Mouse (Mus musculus) macrophage (primary cell): ENCODE results near the gene Capg. TPM values are rescaled to one million over a fixed set of nuclear protein-coding genes. Genes with fewer than 3 reads are reported as not detected.
A peak's percentile ranks its signal among the peaks of the same experiment; 100 is the strongest.

Experiments used
- H3K27ac ChIP-seq: fragments of 350-480 bp; formaldehyde crosslinking; 2 replicates; pipeline ENCODE4 v1.9.0; 2021
- H3K36me3 ChIP-seq: fragments of 350-480 bp; formaldehyde crosslinking; 2 replicates; pipeline ENCODE4 v1.9.0; 2021; ENCODE audit errors: inconsistent target
- H3K4me3 ChIP-seq: fragments of 350-480 bp; formaldehyde crosslinking; 2 replicates; pipeline ENCODE4 v1.9.0; 2021; ENCODE audit errors: inconsistent target
- H3K79me2 ChIP-seq: fragments of 350-480 bp; formaldehyde crosslinking; 2 replicates; pipeline ENCODE4 v1.9.0; 2021; ENCODE audit errors: inconsistent target
- WGBS: methylation state at CpG from one replicate; pipeline ENCODE4 v1.1.7; 2026; ENCODE audit warnings: inconsistent platforms; ENCODE audit not compliant: missing documents; 5-methylcytosine and 5-hydroxymethylcytosine counted together
- polyA plus RNA-seq: library from polyadenylated mRNA; stranded (reverse); fragments of 250-400 nt; gene quantifications from 3 replicates; pipeline ENCODE4 v1.2.4, GENCODE M21; 2018; ENCODE audit warnings: inconsistent platforms

The Capg gene
- polyA plus RNA-seq, 1 experiment from 2014 or later: 672 TPM

DNA sequence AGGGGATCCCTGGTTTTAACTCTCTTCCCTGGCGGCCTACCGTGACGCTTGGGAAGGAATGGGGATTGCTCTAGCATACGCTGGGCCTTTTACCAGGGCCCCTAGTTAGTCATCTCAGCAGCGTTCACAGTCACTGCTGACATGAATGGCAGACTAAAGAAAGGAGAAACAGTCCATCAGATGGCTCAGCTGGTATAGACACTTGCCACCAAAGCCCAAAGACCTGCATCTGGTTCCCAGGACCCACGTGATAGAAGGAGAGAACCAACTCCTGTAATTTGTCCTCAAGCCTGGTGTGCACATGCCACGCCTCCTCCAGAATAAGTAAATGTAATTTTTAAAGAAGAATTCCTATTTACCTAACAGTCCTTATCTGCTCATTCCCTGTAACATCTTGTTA lies 1.2 kb downstream of the Capg start:
- peaks cover 42% of the 10 kb centered on the region for H3K79me2 ChIP-seq
- H3K27ac ChIP-seq: peak overlapping the region; percentile 77
- H3K4me3 ChIP-seq: peak overlapping the region; percentile 49; the same call in 1 of the 2 replicates
- no peaks in the 10 kb centered on the region for H3K36me3 ChIP-seq
- WGBS: 45% methylated on average over 6 of the region's 7 CpGs

DNA sequence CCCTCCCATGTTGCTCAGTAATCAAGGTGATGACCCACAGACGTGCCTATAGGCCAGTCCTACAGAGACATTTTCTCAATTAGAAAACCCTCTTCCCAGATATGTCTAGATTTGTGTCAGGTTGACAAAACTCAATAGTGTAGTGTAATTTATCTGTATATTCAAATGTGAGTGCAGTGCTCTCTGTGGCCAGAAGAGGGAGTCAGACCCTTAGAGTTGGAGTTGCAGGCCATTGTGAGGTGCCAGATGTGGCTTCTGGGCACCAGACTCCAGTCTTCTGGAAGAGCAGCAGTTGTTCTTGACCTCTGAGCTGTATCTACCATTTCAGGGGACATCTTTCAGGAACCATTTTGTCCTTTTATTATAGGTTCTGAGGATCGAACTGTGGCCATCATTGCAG lies 2.9 kb downstream of the Capg start:
- H3K79me2 ChIP-seq: peaks cover 60% of the 10 kb centered on the region
- no peaks in the 10 kb centered on the region for H3K36me3 ChIP-seq
- WGBS: 100% methylated on average over 2 of the region's 2 CpGs
- H3K27ac ChIP-seq: no peak overlapping the region
- no peak overlapping the region for H3K4me3 ChIP-seq

DNA sequence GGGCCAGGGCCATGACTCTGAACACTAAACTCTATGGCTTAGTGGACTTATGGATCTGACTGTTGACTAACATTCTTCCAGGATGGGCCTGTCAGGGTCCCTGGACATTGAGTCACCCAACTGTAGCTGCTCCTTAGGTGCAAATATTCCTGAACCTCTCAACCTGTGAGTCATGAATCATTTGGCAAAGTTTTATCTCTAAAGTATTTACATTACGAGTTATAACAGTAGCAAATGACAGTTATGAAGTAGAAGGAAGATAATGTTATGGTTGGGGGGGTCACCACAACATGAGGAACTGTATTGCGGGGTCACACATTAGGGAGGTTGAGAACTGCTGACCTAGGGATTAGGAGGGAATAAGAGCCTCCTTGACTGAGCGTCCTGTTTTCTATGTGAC lies 3.7 kb downstream of the Capg start:
- H3K4me3 ChIP-seq: no peak overlapping the region
- 96% methylated on average over 3 of the region's 3 CpGs for WGBS
- H3K36me3 ChIP-seq: no peaks in the 10 kb centered on the region
- peak overlapping the region; percentile 100 for H3K27ac ChIP-seq
- peaks cover 67% of the 10 kb centered on the region for H3K79me2 ChIP-seq

DNA sequence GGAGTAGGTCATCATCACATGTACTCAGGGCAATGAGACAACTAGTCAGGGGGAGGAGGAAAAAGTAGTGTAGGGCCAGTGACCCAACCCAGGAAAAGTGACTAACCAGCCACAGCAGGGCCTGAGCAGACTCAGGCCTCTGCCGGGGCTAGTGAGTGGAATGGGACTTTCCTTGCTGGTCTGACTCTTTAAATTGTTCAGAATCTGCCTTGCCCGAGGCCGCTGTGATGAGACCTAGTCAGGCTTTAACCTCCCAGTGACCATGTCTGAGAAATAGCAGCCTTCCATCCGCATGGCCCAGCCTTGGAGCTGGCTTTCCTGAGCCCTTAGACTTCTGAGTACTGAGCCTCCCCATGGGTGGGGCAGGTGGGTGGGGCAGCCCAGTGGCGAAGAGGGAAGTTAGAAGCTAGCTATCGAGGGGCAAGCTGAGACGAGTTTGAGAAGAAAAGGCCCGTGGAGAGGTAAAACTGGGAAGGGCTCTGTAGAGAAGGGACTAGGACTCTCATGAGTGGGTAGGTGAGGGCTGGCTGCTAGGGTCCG lies 4.9 kb downstream of the Capg start:
- H3K4me3 ChIP-seq: peak overlapping the region; percentile 85

DNA sequence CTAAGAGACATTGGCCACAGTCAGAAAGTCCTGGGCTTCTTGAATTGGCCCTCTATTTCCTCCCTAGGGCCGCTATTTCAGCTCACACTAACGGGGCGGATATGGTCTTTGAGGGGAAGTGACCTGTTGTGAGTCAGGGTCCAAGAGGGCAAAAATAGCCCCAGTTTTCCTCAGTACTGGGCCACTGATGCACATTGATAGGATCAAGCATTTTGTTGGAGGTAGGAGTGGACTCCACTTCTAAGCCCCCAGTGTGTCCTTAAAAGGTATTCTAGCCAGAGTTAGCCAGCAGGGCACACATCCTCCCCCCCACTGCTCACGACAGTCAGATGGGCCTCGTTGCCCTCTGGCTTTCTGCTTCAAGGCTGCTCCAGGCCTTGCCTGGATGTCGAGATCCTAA lies 5.8 kb downstream of the Capg start:
- Histone ChIP-seq H3K4me3 (peak overlapping the region; percentile 85), H3K27ac (peak overlapping the region; percentile 100), H3K36me3 (peaks cover 5% of the 10 kb centered on the region; the same call in 1 of the 2 replicates), H3K79me2 (peaks cover 89% of the 10 kb centered on the region)
- 34% methylated on average over 6 of the region's 6 CpGs for whole genome bisulfite sequencing

More for the DNA sequence above, 4.9 kb downstream of the Capg start:
- Histone ChIP-seq H3K36me3 (0 out of 2 replicates have a peak, but pooled peaks cover 3% of the 10 kb centered on the region), H3K27ac (peak overlapping the region; percentile 100), H3K79me2 (peaks cover 80% of the 10 kb centered on the region)
- 4% methylated on average over 9 of the region's 9 CpGs for WGBS

DNA sequence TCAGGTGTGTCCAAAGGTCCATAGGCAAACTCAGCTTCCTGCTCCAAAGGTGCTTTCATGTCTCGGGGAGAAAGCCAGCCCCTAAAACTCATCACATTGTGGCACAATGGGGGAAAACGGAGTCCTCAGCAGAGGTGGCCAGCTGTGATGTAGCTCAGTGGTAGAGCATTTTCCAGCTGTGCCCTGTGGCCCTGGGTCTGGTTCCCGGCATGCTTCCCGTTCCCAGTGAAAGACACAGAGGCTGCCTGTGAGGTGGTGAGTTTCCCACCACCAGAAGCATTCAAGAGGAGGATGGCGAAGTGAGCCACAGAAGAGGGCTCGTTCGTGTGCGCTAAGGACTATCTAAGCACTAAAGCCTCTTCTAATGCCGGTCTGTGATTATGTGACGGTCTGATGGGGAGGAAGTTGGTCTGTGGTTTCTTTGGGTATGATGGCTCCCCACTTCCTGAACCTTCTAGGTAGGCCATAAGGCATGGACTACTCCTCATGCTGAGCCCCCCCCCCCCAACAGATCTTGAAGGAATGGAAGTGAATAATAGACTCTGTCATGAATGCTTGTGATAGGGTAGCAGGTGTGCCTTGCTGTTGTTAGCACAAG lies 6.4 kb downstream of the Capg start:
- peaks cover 89% of the 10 kb centered on the region for H3K79me2 ChIP-seq
- H3K36me3 ChIP-seq: peaks cover 11% of the 10 kb centered on the region; the same call in 1 of the 2 replicates
- 16% methylated on average over 10 of the region's 10 CpGs for WGBS
- peak overlapping the region; percentile 85 for H3K4me3 ChIP-seq
- peak overlapping the region; percentile 100 for H3K27ac ChIP-seq

DNA sequence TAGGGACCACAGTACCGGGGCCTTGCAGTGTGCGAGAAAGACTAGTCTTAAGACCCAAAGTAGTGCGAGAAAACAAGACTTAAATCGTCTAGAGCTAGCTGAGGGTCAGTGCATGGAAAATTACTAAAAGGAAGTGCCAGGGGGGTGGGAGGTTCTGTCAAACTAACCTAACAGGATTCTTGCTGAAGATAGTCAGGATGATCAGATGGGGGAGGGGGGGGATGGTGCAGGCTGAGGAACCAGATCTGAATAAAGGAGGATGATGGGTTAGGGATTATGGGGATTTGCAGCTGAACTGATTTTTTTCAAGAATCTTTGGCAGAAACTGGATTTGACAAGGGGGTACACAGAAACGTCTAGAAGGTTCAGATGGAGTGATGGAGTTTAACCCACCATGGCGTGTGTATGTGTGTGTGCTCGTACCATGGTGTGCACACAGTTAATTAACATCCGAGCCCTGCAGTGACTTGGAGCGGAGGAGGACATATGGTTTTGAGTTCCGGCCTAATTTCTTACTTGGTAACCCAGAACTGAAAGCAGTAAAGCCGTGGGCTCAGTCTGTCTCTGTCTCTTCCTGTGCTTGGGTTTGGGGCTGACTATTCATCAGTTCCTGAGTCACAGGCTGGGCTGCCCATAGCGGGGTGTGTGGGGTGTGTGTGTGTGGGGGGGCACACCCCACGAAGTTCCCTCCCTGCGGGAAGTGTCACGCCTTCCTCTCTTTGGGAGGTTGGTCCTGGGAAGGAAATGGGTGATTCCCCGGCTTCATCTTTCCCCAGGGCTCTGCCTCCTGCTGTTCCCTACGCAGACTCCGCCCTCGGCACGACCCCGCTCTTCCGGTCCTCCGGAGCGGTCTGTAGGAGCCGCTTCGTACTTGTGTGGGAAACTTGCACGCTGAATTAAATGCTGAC lies 8.2 kb downstream of the Capg start:
- peaks cover 22% of the 10 kb centered on the region for H3K36me3 ChIP-seq
- peaks cover 91% of the 10 kb centered on the region for H3K79me2 ChIP-seq
- H3K27ac ChIP-seq: peak overlapping the region; percentile 100
- WGBS: 8% methylated on average over 27 of the region's 27 CpGs
- peak overlapping the region; percentile 85 for H3K4me3 ChIP-seq

DNA sequence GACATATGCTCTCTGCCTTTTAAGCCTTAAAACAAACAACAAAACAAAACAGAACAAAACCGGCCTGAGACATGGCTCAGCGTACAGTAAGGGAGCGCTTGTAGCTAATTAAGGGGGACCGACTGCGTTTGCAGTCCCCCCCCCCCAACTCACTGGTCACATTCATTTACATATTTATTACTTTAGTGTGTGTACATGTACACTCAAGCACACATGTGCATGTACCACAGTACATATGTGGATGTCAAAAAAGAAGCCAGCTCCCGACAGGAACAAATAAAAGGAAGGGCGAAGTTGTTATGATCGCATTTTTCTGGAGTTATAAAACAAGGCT lies 8.9 kb downstream of the Capg start:
- Histone ChIP-seq H3K27ac (peak overlapping the region; percentile 100; the same call in 1 of the 2 replicates), H3K36me3 (peaks cover 29% of the 10 kb centered on the region), H3K79me2 (peaks cover 91% of the 10 kb centered on the region), H3K4me3 (peak overlapping the region; percentile 85)
- WGBS: 15% methylated on average over 8 of the region's 8 CpGs

DNA sequence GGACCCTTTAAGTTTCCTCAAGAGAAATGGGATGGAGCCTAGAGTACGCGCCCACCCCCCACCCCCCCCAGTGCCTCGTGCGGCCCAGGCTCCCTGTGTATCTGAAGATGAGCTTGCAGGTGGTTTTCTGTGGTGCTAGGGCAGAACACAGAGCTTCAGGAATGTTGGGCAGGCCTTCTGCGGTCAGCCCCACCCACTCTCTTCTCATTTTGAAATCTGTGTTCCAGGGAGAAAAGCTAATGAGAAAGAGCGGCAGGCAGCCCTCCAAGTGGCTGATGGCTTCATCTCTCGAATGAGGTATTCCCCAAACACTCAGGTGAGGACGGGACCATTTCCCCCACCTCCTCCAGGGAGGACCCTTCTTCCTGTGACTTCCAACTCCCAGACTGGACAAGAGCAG lies 16.6 kb downstream of the Capg start:
- peaks cover 62% of the 10 kb centered on the region for H3K36me3 ChIP-seq
- H3K27ac ChIP-seq: no peak overlapping the region
- peaks cover 32% of the 10 kb centered on the region for H3K79me2 ChIP-seq
- no peak overlapping the region for H3K4me3 ChIP-seq
- 97% methylated on average over 8 of the region's 8 CpGs for WGBS

DNA sequence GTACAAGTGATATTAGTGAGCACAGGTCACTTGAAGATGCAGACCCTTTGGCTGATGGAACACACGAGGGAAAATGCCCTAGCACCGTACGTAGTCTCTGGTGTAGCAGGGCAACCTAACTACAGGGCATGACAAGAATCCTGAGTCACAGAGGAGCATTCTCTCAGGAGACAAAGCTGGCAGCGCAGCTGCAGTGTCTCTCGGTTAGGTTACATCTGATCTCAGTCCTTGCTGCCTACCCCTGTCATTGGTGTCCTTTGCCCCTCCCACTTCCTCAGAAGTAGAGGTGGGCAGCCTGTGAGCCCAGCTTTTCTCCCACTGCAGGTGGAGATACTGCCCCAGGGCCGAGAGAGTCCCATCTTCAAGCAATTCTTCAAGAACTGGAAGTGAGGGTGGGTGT lies 18.3 kb downstream of the Capg start:
- H3K36me3 ChIP-seq: peaks cover 52% of the 10 kb centered on the region
- H3K27ac ChIP-seq: no peak overlapping the region
- 91% methylated on average over 6 of the region's 6 CpGs for WGBS
- no peak overlapping the region for H3K4me3 ChIP-seq
- peaks cover 15% of the 10 kb centered on the region for H3K79me2 ChIP-seq

DNA sequence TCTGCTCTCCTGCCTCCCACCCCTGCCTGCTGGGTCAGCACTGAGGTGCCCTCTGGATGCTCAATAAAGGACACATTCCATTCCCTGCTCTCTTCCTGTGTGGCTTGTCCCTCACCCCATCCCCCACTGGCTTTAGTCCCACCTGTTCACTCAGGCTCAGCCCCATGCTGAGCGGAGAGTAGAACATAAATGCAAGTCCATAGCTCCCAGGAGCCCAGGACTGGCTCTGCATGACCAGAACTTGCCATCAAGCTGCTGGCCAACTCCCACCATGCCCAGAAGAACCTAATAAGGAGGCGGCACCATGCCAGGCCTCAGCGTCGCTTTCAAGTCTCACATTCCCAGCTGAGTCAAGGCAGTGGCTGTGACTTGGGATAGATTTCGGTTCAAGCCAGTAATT lies 18.7 kb downstream of the Capg start:
- Histone ChIP-seq H3K4me3 (no peak overlapping the region), H3K36me3 (peaks cover 52% of the 10 kb centered on the region)
- 98% methylated on average over 5 of the region's 5 CpGs for WGBS

DNA sequence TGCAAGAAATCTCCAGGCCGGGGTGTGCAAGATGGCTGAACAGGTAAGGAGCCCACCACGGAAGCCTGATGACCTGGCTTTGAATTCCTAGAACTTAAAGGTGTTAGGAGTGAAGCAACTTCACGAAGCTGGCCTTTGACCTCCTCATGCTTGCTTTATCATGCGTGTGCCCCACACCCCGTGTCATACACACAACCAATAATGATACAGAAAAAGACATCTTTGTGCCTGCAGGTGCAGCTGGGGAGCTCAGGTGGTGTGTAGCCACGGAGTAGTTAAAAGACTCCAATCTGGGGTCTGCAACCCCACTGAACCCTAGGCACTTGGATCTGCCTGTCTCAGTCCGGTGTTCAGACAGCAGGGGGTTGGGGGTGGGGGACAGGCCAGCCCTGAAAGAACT lies 21.3 kb downstream of the Capg start:
- no peaks in the 10 kb centered on the region for H3K79me2 ChIP-seq
- H3K27ac ChIP-seq: no peak overlapping the region
- no peak overlapping the region for H3K4me3 ChIP-seq
- H3K36me3 ChIP-seq: peaks cover 34% of the 10 kb centered on the region
- 99% methylated on average over 7 of the region's 7 CpGs for WGBS

More for the DNA sequence above, 18.7 kb downstream of the Capg start:
- no peak overlapping the region for H3K27ac ChIP-seq
- H3K79me2 ChIP-seq: peaks cover 11% of the 10 kb centered on the region

DNA sequence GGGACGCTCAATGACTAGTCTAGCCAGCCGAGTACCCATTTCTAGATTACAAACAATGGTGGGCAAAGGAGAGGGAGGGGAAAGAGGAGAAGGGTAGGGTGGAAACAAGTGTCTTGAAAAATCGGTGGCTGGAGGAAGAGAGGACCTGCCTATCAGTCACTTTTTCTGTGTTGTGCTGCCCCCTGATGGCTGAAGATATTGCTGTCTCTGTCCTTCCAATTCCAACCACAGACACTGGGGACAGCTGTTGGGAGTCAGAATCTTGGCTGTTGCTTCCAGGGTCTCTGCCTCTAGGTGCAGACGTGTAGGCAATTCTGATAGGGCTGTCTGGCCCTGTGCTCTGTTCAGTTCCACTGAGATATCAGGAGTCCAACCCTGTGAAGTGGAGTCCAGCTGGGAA lies 21.9 kb downstream of the Capg start:
- no peak overlapping the region for H3K27ac ChIP-seq
- no peak overlapping the region for H3K4me3 ChIP-seq
- WGBS: 12% methylated on average over 4 of the region's 4 CpGs
- H3K36me3 ChIP-seq: peaks cover 29% of the 10 kb centered on the region
- H3K79me2 ChIP-seq: no peaks in the 10 kb centered on the region

DNA sequence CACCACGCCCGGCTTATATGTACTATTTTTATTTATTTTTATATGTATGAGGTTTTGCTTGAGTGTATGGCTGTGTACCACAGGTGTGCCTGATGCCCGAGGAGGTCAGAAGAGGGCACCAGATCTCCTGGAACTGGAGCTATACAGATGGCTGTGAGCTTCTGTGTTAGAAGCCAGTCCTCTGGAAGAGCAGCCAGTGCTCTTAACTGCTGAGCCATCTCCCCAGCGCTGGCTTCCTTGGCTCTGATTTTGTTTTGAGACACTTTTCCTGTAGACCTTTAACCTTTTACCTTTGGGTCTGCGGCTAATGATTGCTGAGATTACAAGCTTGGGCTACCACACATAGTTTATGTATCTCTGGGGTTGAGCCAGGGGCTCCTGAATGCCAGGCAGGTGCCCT lies 23.3 kb downstream of the Capg start:
- Histone ChIP-seq H3K27ac (no peak overlapping the region), H3K79me2 (no peaks in the 10 kb centered on the region), H3K36me3 (peaks cover 20% of the 10 kb centered on the region), H3K4me3 (no peak overlapping the region)
- 92% methylated on average over 5 of the region's 5 CpGs for WGBS

DNA sequence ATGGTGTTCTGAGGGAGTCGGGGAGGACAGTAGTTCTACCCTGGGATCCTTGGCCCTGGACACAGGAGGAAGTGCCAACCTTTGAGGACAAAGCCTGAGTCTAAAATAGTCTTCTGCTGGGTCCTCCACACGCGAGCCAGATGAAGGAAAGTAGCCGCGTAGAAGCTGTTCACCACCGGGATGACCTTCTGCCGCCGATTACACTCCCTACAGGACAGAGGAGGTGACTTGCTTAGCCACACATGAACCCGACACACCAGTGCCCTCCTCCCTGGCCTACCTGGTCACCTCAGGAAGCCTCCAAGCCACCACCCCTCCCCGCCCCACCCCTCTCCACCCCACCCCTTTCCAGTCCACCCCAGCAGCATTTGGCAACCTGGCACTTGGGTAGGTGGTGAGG lies 24.5 kb downstream of the Capg start:
- 94% methylated on average over 10 of the region's 10 CpGs for WGBS
- no peak overlapping the region for H3K27ac ChIP-seq
- H3K36me3 ChIP-seq: peaks cover 11% of the 10 kb centered on the region; the same call in 1 of the 2 replicates
- H3K79me2 ChIP-seq: no peaks in the 10 kb centered on the region
- H3K4me3 ChIP-seq: no peak overlapping the region
